Mouse (Mus musculus) colon, adult 2 months (tissue): ENCODE measurements around the gene Lmntd1. TPM values are rescaled to one million over a fixed set of nuclear protein-coding genes. Genes with fewer than 3 reads are reported as not detected.

Experiments
- polyA plus RNA-seq: library from polyadenylated mRNA; depleted of rRNA; stranded (reverse); fragments of >200 nt; gene quantifications from 2 replicates; pipeline ENCODE4 v1.2.3, GENCODE M21; 2012; rRNA removed

The Lmntd1 gene
- 0.06 and 0.12 TPM in 2 replicates for polyA plus RNA-seq

DNA sequence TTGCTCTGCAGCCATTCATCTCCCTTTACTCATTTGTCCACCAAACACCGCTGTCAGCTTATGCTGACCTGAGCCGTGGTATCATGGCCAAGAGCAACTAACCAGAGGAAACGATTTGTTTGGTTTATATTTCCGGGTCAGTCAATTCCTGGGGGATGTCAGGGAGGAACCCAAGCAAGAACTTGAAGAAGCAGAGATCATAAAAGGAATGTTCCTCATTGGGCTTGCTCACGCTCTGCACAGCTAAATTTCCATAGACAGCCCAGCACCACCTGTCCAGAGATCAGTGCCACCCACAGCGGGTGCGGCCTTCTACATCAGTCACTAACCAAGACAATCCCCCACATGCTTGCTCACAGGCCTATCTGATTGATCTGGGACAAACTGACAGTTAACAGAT lies at the start of gene Lmntd1:
Lmntd1 (minus strand) TSS at position 101 of the 400 bp plus-strand sequence.

DNA sequence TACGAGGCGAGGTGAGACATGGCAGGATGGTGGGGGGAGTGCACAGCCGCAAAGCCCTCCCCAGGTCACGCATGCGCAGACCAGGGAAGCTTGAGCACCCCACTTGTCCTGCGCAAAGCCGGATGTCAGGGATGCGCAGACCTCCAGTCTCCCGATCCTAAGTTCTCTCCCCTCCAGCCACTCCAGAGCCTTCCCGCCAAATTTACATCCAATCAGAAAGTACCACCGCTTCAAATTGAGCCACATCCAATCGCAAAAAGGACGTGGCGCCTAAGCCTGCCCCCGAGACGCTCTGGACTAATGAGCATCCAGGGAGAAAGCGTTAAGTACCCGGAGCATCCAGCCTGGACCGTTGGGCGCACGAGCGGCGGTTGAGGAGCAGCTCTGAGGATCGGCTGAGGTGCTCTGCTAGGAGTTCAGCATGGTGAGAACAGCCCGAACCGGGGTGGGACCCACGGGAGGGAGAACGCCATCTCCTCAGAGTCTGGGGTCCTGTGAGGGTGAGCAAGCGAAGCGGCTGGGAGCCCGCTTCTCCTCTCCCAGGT lies 1.6 kb upstream of the Lmntd1 start, which contains the start of gene Tuba3b:
Tuba3b (plus strand) TSS at position 92 of the 545 bp plus-strand sequence.

Other genes with a start within 250 kb of the Lmntd1 start
- 0.06 TPM in 1 of 2 replicates, not detected in the other for gene Tuba3b, start 1.4 kb upstream of the Lmntd1 start, polyA plus RNA-seq
- gene Rassf8, start 132.4 kb upstream of the Lmntd1 start, polyA plus RNA-seq: 5.0 and 5.6 TPM in 2 replicates